Mouse (Mus musculus): ENCODE measurements around the gene Dennd1b. TPM values are rescaled to one million over a fixed set of nuclear protein-coding genes. Genes with fewer than 3 reads are reported as not detected.
A peak's percentile ranks its signal among the peaks of the same experiment; 100 is the strongest.

The Dennd1b gene
- polyA plus RNA-seq, 1 experiment = 13.2 TPM

- no peak for DNase-seq (ENCODE audit: low read depth in 1 of 2, low spot score in 2 of 2)
- 54% methylated on average over 7 of the region's 7 CpGs for WGBS
- TF ChIP-seq CTCF (IDR thresholded peaks at IDR 0.05; ENCODE audit: extremely low read depth, insufficient read depth, insufficient read length, insufficient replicate concordance) (no peak), POLR2A (IDR thresholded peaks at IDR 0.05; ENCODE audit: low read depth, low read length) (no peak)
- Histone ChIP-seq H3K4me1 (ENCODE audit: control insufficient read depth, insufficient read depth, insufficient read length) (peaks cover 10% of the 10 kb centered on the region; the same call in 1 of the 2 replicates), H3K36me3 (ENCODE audit: control insufficient read depth, insufficient read depth, low read length) (peaks cover 3% of the 10 kb centered on the region), H3K27ac (ENCODE audit: insufficient read depth, low read length) (peak overlapping the region; percentile 54), H3K27me3 (ENCODE audit: control insufficient read depth, insufficient read depth, low read length) (no peaks in the 10 kb centered on the region), H3K4me3 (ENCODE audit: extremely low read depth, insufficient read depth, insufficient read length) (no peak overlapping the region; the same call in 1 of the 2 replicates)
Observed at GRCm38 (mm10) chr1:139039529-139040230, 76.4 kb downstream of the Dennd1b start.

GRCm38 (mm10) chr1:139049075-139049474, 85.8 kb downstream of the Dennd1b start:
- TF ChIP-seq CTCF (IDR thresholded peaks at IDR 0.05; ENCODE audit: extremely low read depth, insufficient read depth, insufficient read length, insufficient replicate concordance) = no peak
- TF ChIP-seq POLR2A (IDR thresholded peaks at IDR 0.05; ENCODE audit: low read depth, low read length) = no peak
- peaks cover 5% of the 10 kb centered on the region for H3K36me3 ChIP-seq (ENCODE audit: control insufficient read depth, insufficient read depth, low read length)
- DNase-seq (ENCODE audit: low read depth in 1 of 2, low spot score in 2 of 2) = no peak
- no peak overlapping the region for H3K4me3 ChIP-seq (ENCODE audit: extremely low read depth, insufficient read depth, insufficient read length)
- no peaks in the 10 kb centered on the region for H3K27me3 ChIP-seq (ENCODE audit: control insufficient read depth, insufficient read depth, low read length)
- 93% methylated on average over 6 of the region's 6 CpGs for WGBS
- H3K4me1 ChIP-seq (ENCODE audit: control insufficient read depth, insufficient read depth, insufficient read length) = no peaks in the 10 kb centered on the region
- H3K27ac ChIP-seq (ENCODE audit: insufficient read depth, low read length) = no peak overlapping the region

DNA sequence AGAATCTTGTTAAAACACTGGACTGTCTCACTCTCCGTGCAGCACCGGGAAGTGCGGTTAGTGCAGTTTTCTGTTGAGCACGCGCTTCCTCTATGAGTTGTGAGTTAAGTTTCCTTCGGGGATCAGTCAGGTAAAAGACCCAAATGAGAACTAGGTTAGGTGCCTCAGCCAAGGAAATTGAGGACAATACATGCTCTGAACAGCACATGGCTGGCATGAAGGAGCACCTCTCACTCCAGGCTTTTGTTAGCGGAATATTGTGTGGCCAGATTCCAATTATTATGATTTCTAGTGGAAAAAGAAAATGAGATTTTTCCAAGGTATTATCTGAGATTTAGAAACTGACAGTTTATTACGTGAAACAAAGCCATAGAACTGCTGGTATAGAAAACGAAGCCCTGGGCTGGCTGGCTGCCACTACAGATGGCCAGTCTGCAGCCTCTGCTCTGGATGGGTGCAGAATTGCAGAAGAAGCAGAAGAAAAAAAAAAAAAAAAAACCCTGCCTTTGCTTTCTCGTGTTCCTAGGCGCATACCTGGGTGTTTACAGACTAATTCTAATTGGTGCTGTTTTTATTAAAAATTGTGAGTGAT, 86.7 kb downstream of the Dennd1b start:
- no peak overlapping the region for H3K4me3 ChIP-seq (ENCODE audit: extremely low read depth, insufficient read depth, insufficient read length)
- no peaks in the 10 kb centered on the region for H3K27me3 ChIP-seq (ENCODE audit: control insufficient read depth, insufficient read depth, low read length)
- 70% methylated on average over 11 of the region's 11 CpGs for WGBS
- TF ChIP-seq CTCF (IDR thresholded peaks at IDR 0.05; ENCODE audit: extremely low read depth, insufficient read depth, insufficient read length, insufficient replicate concordance) (no peak), POLR2A (IDR thresholded peaks at IDR 0.05; ENCODE audit: low read depth, low read length) (no peak)
- no peak for DNase-seq (ENCODE audit: low read depth in 1 of 2, low spot score in 2 of 2)
- H3K27ac ChIP-seq (ENCODE audit: insufficient read depth, low read length) = no peak overlapping the region
- peaks cover 7% of the 10 kb centered on the region for H3K36me3 ChIP-seq (ENCODE audit: control insufficient read depth, insufficient read depth, low read length)
- no peaks in the 10 kb centered on the region for H3K4me1 ChIP-seq (ENCODE audit: control insufficient read depth, insufficient read depth, insufficient read length)

GRCm38 (mm10) chr1:139053003-139053402, 89.8 kb downstream of the Dennd1b start:
- no peak for TF ChIP-seq CTCF (IDR thresholded peaks at IDR 0.05; ENCODE audit: extremely low read depth, insufficient read depth, insufficient read length, insufficient replicate concordance)

DNA sequence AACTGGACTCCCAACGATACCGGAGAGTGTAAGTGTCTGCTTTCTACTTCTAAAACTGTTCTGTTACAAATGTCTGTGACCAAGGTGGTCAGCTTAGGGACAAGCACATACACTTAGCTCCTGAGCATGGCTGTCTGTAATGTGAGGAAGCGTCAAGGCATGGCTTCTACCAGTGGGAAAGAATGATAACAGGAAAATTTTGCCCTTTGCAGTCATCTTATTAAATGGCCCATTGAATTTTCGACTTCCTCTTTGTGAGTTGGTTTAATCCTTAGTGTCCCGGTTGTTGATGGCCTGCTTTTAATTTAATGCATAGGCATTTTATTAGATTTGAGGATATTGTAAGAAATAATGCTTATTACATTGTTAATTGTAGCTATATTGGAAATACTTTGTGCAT, 97.1 kb downstream of the Dennd1b start:
- Histone ChIP-seq H3K4me3 (ENCODE audit: extremely low read depth, insufficient read depth, insufficient read length) (no peak overlapping the region), H3K27me3 (ENCODE audit: control insufficient read depth, insufficient read depth, low read length) (no peaks in the 10 kb centered on the region), H3K4me1 (ENCODE audit: control insufficient read depth, insufficient read depth, insufficient read length) (peaks cover 2% of the 10 kb centered on the region; the same call in 1 of the 2 replicates), H3K36me3 (ENCODE audit: control insufficient read depth, insufficient read depth, low read length) (peaks cover 2% of the 10 kb centered on the region; the same call in 1 of the 2 replicates), H3K27ac (ENCODE audit: insufficient read depth, low read length) (no peak overlapping the region)
- no peak for DNase-seq (ENCODE audit: low read depth in 1 of 2, low spot score in 2 of 2)
- TF ChIP-seq CTCF (IDR thresholded peaks at IDR 0.05; ENCODE audit: extremely low read depth, insufficient read depth, insufficient read length, insufficient replicate concordance) (no peak), POLR2A (IDR thresholded peaks at IDR 0.05; ENCODE audit: low read depth, low read length) (no peak)
- WGBS = 92% methylated on average over 5 of the region's 5 CpGs

More at GRCm38 (mm10) chr1:139053003-139053402, 89.8 kb downstream of the Dennd1b start:
- no peak overlapping the region for H3K4me3 ChIP-seq (ENCODE audit: extremely low read depth, insufficient read depth, insufficient read length)
- no peak for DNase-seq (ENCODE audit: low read depth in 1 of 2, low spot score in 2 of 2)
- H3K27ac ChIP-seq (ENCODE audit: insufficient read depth, low read length) = no peak overlapping the region
- H3K4me1 ChIP-seq (ENCODE audit: control insufficient read depth, insufficient read depth, insufficient read length) = peaks cover 2% of the 10 kb centered on the region; the same call in 1 of the 2 replicates
- peaks cover 6% of the 10 kb centered on the region for H3K36me3 ChIP-seq (ENCODE audit: control insufficient read depth, insufficient read depth, low read length)
- no peaks in the 10 kb centered on the region for H3K27me3 ChIP-seq (ENCODE audit: control insufficient read depth, insufficient read depth, low read length)

GRCm38 (mm10) chr1:139064711-139065110, 101.5 kb downstream of the Dennd1b start:
- Histone ChIP-seq H3K4me3 (ENCODE audit: extremely low read depth, insufficient read depth, insufficient read length) (no peak overlapping the region), H3K27me3 (ENCODE audit: control insufficient read depth, insufficient read depth, low read length) (no peaks in the 10 kb centered on the region), H3K27ac (ENCODE audit: insufficient read depth, low read length) (no peak overlapping the region), H3K4me1 (ENCODE audit: control insufficient read depth, insufficient read depth, insufficient read length) (no peaks in the 10 kb centered on the region), H3K36me3 (ENCODE audit: control insufficient read depth, insufficient read depth, low read length) (peaks cover 4% of the 10 kb centered on the region)
- WGBS = 87% methylated on average over 2 of the region's 2 CpGs
- DNase-seq (ENCODE audit: low read depth in 1 of 2, low spot score in 2 of 2) = no peak
- TF ChIP-seq CTCF (IDR thresholded peaks at IDR 0.05; ENCODE audit: extremely low read depth, insufficient read depth, insufficient read length, insufficient replicate concordance) = no peak
- TF ChIP-seq POLR2A (IDR thresholded peaks at IDR 0.05; ENCODE audit: low read depth, low read length) = no peak

GRCm38 (mm10) chr1:139067210-139067609, 104.0 kb downstream of the Dennd1b start:
- 40% methylated on average over 2 of the region's 2 CpGs for WGBS
- DNase-seq (ENCODE audit: low read depth in 1 of 2, low spot score in 2 of 2) = peak; percentile 67 to 72
- H3K36me3 ChIP-seq (ENCODE audit: control insufficient read depth, insufficient read depth, low read length) = peaks cover 4% of the 10 kb centered on the region
- H3K4me3 ChIP-seq (ENCODE audit: extremely low read depth, insufficient read depth, insufficient read length) = no peak overlapping the region; the same call in 1 of the 2 replicates
- TF ChIP-seq POLR2A (IDR thresholded peaks at IDR 0.05; ENCODE audit: low read depth, low read length) (no peak), CTCF (IDR thresholded peaks at IDR 0.05; ENCODE audit: extremely low read depth, insufficient read depth, insufficient read length, insufficient replicate concordance) (no peak)
- H3K27ac ChIP-seq (ENCODE audit: insufficient read depth, low read length) = no peak overlapping the region
- no peaks in the 10 kb centered on the region for H3K27me3 ChIP-seq (ENCODE audit: control insufficient read depth, insufficient read depth, low read length)
- no peaks in the 10 kb centered on the region for H3K4me1 ChIP-seq (ENCODE audit: control insufficient read depth, insufficient read depth, insufficient read length)
